Mouse (Mus musculus): ENCODE measurements around the gene Gm13043. TPM values are rescaled to one million over a fixed set of nuclear protein-coding genes. Genes with fewer than 3 reads are reported as not detected.
"Not testable (repeated sequence)": the region's sequence is repeated elsewhere in the genome, so short reads cannot be mapped to it uniquely, and the experiment has no call there.

Gene Gm13043
- polyA plus RNA-seq (2012; fragmentation: generic; extraction: Trizol), result not detected

DNA sequence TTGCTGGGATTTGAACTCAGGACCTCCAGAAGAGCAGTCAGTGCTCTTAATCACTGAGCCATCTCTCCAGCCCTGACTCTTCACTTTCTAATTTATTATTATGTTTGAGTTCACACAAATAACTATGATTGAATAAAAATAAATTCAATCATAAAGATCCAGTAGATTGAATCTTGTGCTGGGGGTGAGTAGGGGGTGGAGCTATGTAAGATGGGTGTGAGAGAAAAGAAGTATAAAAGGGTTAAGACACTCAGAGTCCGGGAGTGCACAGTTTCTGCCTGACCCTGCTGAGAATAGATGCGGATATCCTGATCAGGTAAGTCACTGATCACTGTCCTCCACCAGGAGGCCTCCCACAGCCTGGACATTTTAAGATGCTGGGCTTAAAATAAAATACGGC, at the start of gene Gm13043:
Gene Gm13043 (plus strand): TSS at position 301 of the 400 bp plus-strand sequence.
- H3K4me3 ChIP-seq, result no peak within 1 kb of the TSS
- no peaks in the 10 kb centered on the region for H3K27me3 ChIP-seq (ENCODE audit: control insufficient read depth, insufficient read depth, insufficient read length)
- H3ac ChIP-seq (ENCODE audit: control insufficient read depth, insufficient read length), result no peak within 1 kb of the TSS
- no peaks in the 10 kb centered on the region for H3K36me3 ChIP-seq (ENCODE audit: control insufficient read depth, insufficient read depth)
- no peaks in the 10 kb centered on the region for H3K79me2 ChIP-seq (ENCODE audit: control insufficient read depth, insufficient read depth)
- TF ChIP-seq MAX (IDR thresholded peaks at IDR 0.05; ENCODE audit: low read depth) (no peak), SRF (IDR thresholded peaks at IDR 0.05; ENCODE audit: control insufficient read depth, insufficient read length, low read depth) (no peak), REST (IDR thresholded peaks at IDR 0.05; ENCODE audit: insufficient read depth, insufficient read length) (no peak), MYOG (IDR thresholded peaks at IDR 0.05; ENCODE audit: control insufficient read depth in 1 of 3, insufficient read depth in 1 of 3, insufficient read length in 2 of 3, low read depth in 2 of 3) (no peak), TCF3 (IDR thresholded peaks at IDR 0.05; ENCODE audit: insufficient read length, low read depth) (no peak), MYOD1 (IDR thresholded peaks at IDR 0.05; ENCODE audit: control insufficient read depth in 1 of 3, insufficient read length in 2 of 3, low read depth in 2 of 3) (no peak), TCF12 (IDR thresholded peaks at IDR 0.05; ENCODE audit: insufficient read depth, poor library complexity, severe bottlenecking) (no peak), POLR2A (IDR thresholded peaks at IDR 0.05; ENCODE audit: insufficient read length, low read depth) (no peak), USF1 (IDR thresholded peaks at IDR 0.05; ENCODE audit: low read depth) (no peak), POLR2AphosphoS2 (IDR thresholded peaks at IDR 0.05; ENCODE audit: insufficient read length, low read depth) (no peak), E2F4 (IDR thresholded peaks at IDR 0.05; ENCODE audit: insufficient read depth) (no peak), CEBPB (IDR thresholded peaks at IDR 0.05; ENCODE audit: insufficient read depth, poor library complexity, severe bottlenecking) (no peak)
- H3K4me2 ChIP-seq (ENCODE audit: low read depth), result no peak within 1 kb of the TSS

- not testable (repeated sequence) for H3K36me3 ChIP-seq (ENCODE audit: control insufficient read depth, insufficient read depth); H3ac ChIP-seq (ENCODE audit: control insufficient read depth, insufficient read length); H3K4me3 ChIP-seq; H3K27me3 ChIP-seq (ENCODE audit: control insufficient read depth, insufficient read depth, insufficient read length); H3K4me2 ChIP-seq (ENCODE audit: low read depth); H3K79me2 ChIP-seq (ENCODE audit: control insufficient read depth, insufficient read depth)
Observed at GRCm38 (mm10) chr4:143535654-143536053, 24.5 kb downstream of the Gm13043 start, which contains the start of gene Gm13040. Gm13040 (plus strand) TSS chr4:143535954.

GRCm38 (mm10) chr4:143551400-143551799, 40.3 kb downstream of the Gm13043 start, which contains the start of the genes BC080695 and Gm13057:
BC080695 (plus strand) TSS chr4:143551700.
Gm13057 (plus strand) TSS chr4:143551709.
- not testable (repeated sequence) for H3K36me3 ChIP-seq (ENCODE audit: control insufficient read depth, insufficient read depth)

More at GRCm38 (mm10) chr4:143551400-143551799, 40.3 kb downstream of the Gm13043 start, which contains the start of the genes BC080695 and Gm13057:
- not testable (repeated sequence) for H3K27me3 ChIP-seq (ENCODE audit: control insufficient read depth, insufficient read depth, insufficient read length); H3K4me3 ChIP-seq; H3K79me2 ChIP-seq (ENCODE audit: control insufficient read depth, insufficient read depth); H3K4me2 ChIP-seq (ENCODE audit: low read depth); H3ac ChIP-seq (ENCODE audit: control insufficient read depth, insufficient read length)

Other genes with a start within 250 kb of the Gm13043 start
- gene Pdpn, start 211.8 kb upstream of the Gm13043 start, polyA plus RNA-seq (2012; fragmentation: generic; extraction: Trizol), result 102 TPM
- gene Lrrc38, start 161.6 kb upstream of the Gm13043 start, polyA plus RNA-seq (2012; fragmentation: generic; extraction: Trizol), result not detected
- gene Pramel1, start 116.9 kb upstream of the Gm13043 start, polyA plus RNA-seq (2012; fragmentation: generic; extraction: Trizol), result not detected
- 12.6 TPM for gene Pramef8, start 98.9 kb upstream of the Gm13043 start, polyA plus RNA-seq (2012; fragmentation: generic; extraction: Trizol)
- not detected for gene Oog4, start 61.0 kb upstream of the Gm13043 start, polyA plus RNA-seq (2012; fragmentation: generic; extraction: Trizol)
- not detected for gene Gm13040, start 24.6 kb downstream of the Gm13043 start, polyA plus RNA-seq (2012; fragmentation: generic; extraction: Trizol)
- gene BC080695, start 40.4 kb downstream of the Gm13043 start, polyA plus RNA-seq (2012; fragmentation: generic; extraction: Trizol), result not detected
- not detected for gene Gm13057, start 40.4 kb downstream of the Gm13043 start, polyA plus RNA-seq (2012; fragmentation: generic; extraction: Trizol)
- gene Gm13083, start 103.7 kb downstream of the Gm13043 start, polyA plus RNA-seq (2012; fragmentation: generic; extraction: Trizol), result not detected
- gene Gm13088, start 145.9 kb downstream of the Gm13043 start, polyA plus RNA-seq (2012; fragmentation: generic; extraction: Trizol), result not detected
- not detected for gene Gm13089, start 191.4 kb downstream of the Gm13043 start, polyA plus RNA-seq (2012; fragmentation: generic; extraction: Trizol)
- gene Gm13078, start 208.1 kb downstream of the Gm13043 start, polyA plus RNA-seq (2012; fragmentation: generic; extraction: Trizol), result not detected

Measured in myocyte (in vitro differentiated cells).